In genomic region chr6:87186988-87187387, GRCm38 (mm10) we compare ENCODE assay signal across 9 mouse cellular contexts.
DNase-seq lines count a peak whose midpoint lies in the region; ATAC-seq and TF ChIP-seq lines count a peak whose summit lies in the region.
"Had no signal": no experiment of that assay in that cellular context is flagged by ENCODE, and none has a peak within 500 bp of the region (broad histone marks: within the 10 kb centered on the region; RNA-seq: fewer than 3 reads in every experiment).

No protein-coding gene starts in this region.

- no peak overlapping the region for H3K4me3 ChIP-seq in midbrain, embryonic 14.5 days (replicated peaks; ENCODE audit: low read depth, low read length)
- H3K4me3 ChIP-seq in midbrain, embryonic 10.5 days = no peak overlapping the region
- no peak overlapping the region for H3K4me3 ChIP-seq in heart, postnatal 0 days (ENCODE audit: low read depth, low read length)
- H3K4me3 ChIP-seq: limb, embryonic 12.5 days had no signal

- ATAC-seq in midbrain, embryonic 14.5 days (ENCODE audit: low FRiP score, low TSS enrichment) = no peak
- ATAC-seq in frontal cortex, adult (ENCODE audit: low TSS enrichment) = peak; percentile 60
- ATAC-seq in heart, postnatal 0 days (ENCODE audit: insufficient read depth, low read depth) = peak; percentile 31; the same call in 1 of the 2 replicates
- ATAC-seq in cerebellum, adult (ENCODE audit: insufficient number of reproducible peaks, low FRiP score, low TSS enrichment) = no peak

- no peak for TF ChIP-seq CTCF in heart, postnatal 0 days (IDR thresholded peaks at IDR 0.05; ENCODE audit: low read depth)

- H3K4me2 ChIP-seq in midbrain, embryonic 14.5 days (ENCODE audit: low read length) = no peak overlapping the region
- peak overlapping the region; percentile 7 for H3K4me2 ChIP-seq in heart, postnatal 0 days (ENCODE audit: low read depth, low read length)
- H3K4me2 ChIP-seq: limb, embryonic 12.5 days had no signal

- no peaks in the 10 kb centered on the region for H3K36me3 ChIP-seq in midbrain, embryonic 14.5 days (ENCODE audit: control insufficient read depth, insufficient read depth, low read length)
- H3K36me3 ChIP-seq in midbrain, embryonic 10.5 days = peaks cover 14% of the 10 kb centered on the region
- H3K36me3 ChIP-seq in heart, postnatal 0 days (replicated peaks; ENCODE audit: control insufficient read depth, insufficient read depth, low read length) = no peaks in the 10 kb centered on the region

- no peaks in the 10 kb centered on the region for H3K27me3 ChIP-seq in midbrain, embryonic 14.5 days (ENCODE audit: control insufficient read depth, insufficient read depth, low read length)
- no peaks in the 10 kb centered on the region for H3K27me3 ChIP-seq in midbrain, embryonic 10.5 days (ENCODE audit: low read depth, poor library complexity, severe bottlenecking)
- H3K27me3 ChIP-seq in heart, postnatal 0 days (ENCODE audit: control insufficient read depth, insufficient read depth, low read length) = no peaks in the 10 kb centered on the region
- H3K27me3 ChIP-seq: limb, embryonic 12.5 days had no signal

- intact Hi-C loops in left cerebral cortex, postnatal 25 days (cut with DNase I) = loop anchor here (5.0 kb wide), 1 partner anchor 70 kb away; no protein-coding TSS in a partner anchor

- DNase-seq in midbrain, embryonic 14.5 days = peak; percentile 23
- DNase-seq in midbrain, embryonic 10.5 days (ENCODE audit: low spot score) = no peak
- DNase-seq in heart, postnatal 0 days (ENCODE audit: low spot score) = peak; percentile 56
- peak; percentile 81 to 92 for DNase-seq in left cerebral cortex, postnatal 25 days (ENCODE audit: low spot score in 2 of 2)
- DNase-seq in skeletal muscle tissue, adult 2 months (ENCODE audit: low read depth, low spot score) = peak; percentile 48
- no peak for DNase-seq in Muller cell, postnatal 12 days (ENCODE audit: inconsistent ontology term)

- 82% methylated on average over 12 of the region's 12 CpGs for WGBS in midbrain, embryonic 14.5 days
- WGBS in midbrain, embryonic 10.5 days = 84% methylated on average over 12 of the region's 12 CpGs
- WGBS in heart, postnatal 0 days = 11% methylated on average over 12 of the region's 12 CpGs

- no peaks in the 10 kb centered on the region for H3K9me3 ChIP-seq in midbrain, embryonic 14.5 days (ENCODE audit: control insufficient read depth, low read length)
- H3K9me3 ChIP-seq in midbrain, embryonic 10.5 days (replicated peaks) = no peaks in the 10 kb centered on the region
- H3K9me3 ChIP-seq in heart, postnatal 0 days (replicated peaks; ENCODE audit: control insufficient read depth, low read length) = no peaks in the 10 kb centered on the region
- H3K9me3 ChIP-seq: limb, embryonic 12.5 days had no signal

- no peak for TF ChIP-seq EP300 in heart, postnatal 0 days (IDR thresholded peaks at IDR 0.05; ENCODE audit: low read depth)

- H3K4me1 ChIP-seq in midbrain, embryonic 14.5 days (ENCODE audit: control insufficient read depth, insufficient read depth, low read length) = no peaks in the 10 kb centered on the region
- no peaks in the 10 kb centered on the region for H3K4me1 ChIP-seq in midbrain, embryonic 10.5 days
- H3K4me1 ChIP-seq in heart, postnatal 0 days (ENCODE audit: control insufficient read depth, insufficient read depth) = peaks cover 28% of the 10 kb centered on the region

- no peak overlapping the region for H3K27ac ChIP-seq in midbrain, embryonic 14.5 days (replicated peaks; ENCODE audit: low read depth, low read length)
- H3K27ac ChIP-seq in midbrain, embryonic 10.5 days (replicated peaks) = no peak overlapping the region
- H3K27ac ChIP-seq in heart, postnatal 0 days (ENCODE audit: low read depth) = peak overlapping the region; percentile 62

- no peak overlapping the region for H3K9ac ChIP-seq in midbrain, embryonic 14.5 days (replicated peaks; ENCODE audit: low read length)
- no peak overlapping the region for H3K9ac ChIP-seq in heart, postnatal 0 days (replicated peaks; ENCODE audit: low read depth, low read length)
- H3K9ac ChIP-seq: limb, embryonic 12.5 days had no signal

Comparison
In these comparisons a context has a peak if more than half of its experiments do, and no peak if none do; other contexts are left out.
1. DNase-seq: peak in midbrain, embryonic 14.5 days (single experiment), heart, postnatal 0 days (single experiment), left cerebral cortex, postnatal 25 days (2 of 2) and skeletal muscle tissue, adult 2 months (single experiment); none in midbrain, embryonic 10.5 days (single experiment) and Muller cell, postnatal 12 days (single experiment).
2. ATAC-seq: peak in frontal cortex, adult (single experiment) and heart, postnatal 0 days (single experiment); none in midbrain, embryonic 14.5 days (single experiment) and cerebellum, adult (single experiment).